Mouse (Mus musculus) bone marrow macrophage, adult 2 months (primary cell): ENCODE measurements around the gene Dst.

Experiments used
- CTCF ChIP-seq: IDR thresholded peaks from 2 replicates; pipeline ENCODE4 v1.5.1; 2012; ENCODE audit warnings: low read depth, mild to moderate bottlenecking, low read length, moderate library complexity
- POLR2A ChIP-seq: IDR thresholded peaks from 2 replicates; pipeline ENCODE4 v1.6.1; 2012; ENCODE audit warnings: mild to moderate bottlenecking, low read depth, low read length, borderline replicate concordance

DNA sequence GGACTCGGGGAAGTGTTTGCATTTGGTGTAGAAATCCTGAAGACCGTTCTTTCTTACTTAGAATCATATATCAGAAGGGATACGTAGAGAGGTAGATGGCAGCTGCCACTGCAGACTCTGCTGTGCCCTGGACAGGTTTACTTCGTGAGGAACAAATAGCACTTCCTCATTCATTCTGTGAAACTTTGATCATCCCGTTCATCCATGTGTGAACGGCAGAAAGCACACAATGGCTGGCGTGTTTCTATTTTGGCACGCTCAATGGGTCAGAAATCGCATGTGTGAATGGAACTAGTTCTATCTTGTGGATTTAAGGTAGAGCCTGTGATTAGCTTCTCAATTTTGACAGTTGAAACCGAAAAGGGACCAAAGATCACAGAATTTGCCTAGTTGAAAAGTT lies 222.8 kb downstream of the Dst start:
- TF ChIP-seq CTCF (no peak), POLR2A (no peak)
